9 mouse cellular contexts compared by ENCODE assay signal in the genomic region with DNA sequence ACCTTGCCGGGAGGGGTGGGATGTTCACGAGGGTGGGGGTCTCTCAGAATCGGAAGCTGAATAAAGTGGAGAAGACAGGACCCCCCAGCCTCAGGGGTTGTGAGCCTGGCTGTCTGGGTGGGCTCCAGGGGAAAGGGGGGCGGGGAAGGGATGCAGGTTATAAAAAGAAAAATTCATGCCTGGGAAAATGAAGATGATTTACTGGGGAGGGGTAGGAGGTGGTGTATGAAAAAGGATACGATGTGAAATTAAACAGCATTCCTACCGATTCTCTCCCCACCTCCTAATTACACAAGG. TPM values are rescaled to one million over a fixed set of nuclear protein-coding genes. Genes with fewer than 3 reads are reported as not detected.
A peak's percentile ranks its signal among the peaks of the same experiment; 100 is the strongest.
DNase-seq lines count a peak whose midpoint lies in the region; ATAC-seq lines count a peak whose summit lies in the region.
"Had no signal": no experiment of that assay in that cellular context is flagged by ENCODE, and none has a peak within 500 bp of the region (broad histone marks: within the 10 kb centered on the region; RNA-seq: fewer than 3 reads in every experiment).

No protein-coding gene starts in this region.

- H3K9ac ChIP-seq in heart, embryonic 14.5 days (ENCODE audit: low read length) = peak overlapping the region; percentile 77
- peak overlapping the region; percentile 87 for H3K9ac ChIP-seq in hindbrain, embryonic 14.5 days
- peak overlapping the region; percentile 91 for H3K9ac ChIP-seq in midbrain, embryonic 13.5 days (replicated peaks)

- no peak for DNase-seq in heart, adult 9 months (ENCODE audit: low spot score in 2 of 2)
- no peak for DNase-seq in embryonic facial prominence, embryonic 10.5 days (ENCODE audit: low spot score)
- DNase-seq in hindbrain, embryonic 14.5 days (ENCODE audit: low spot score) = no peak
- no peak for DNase-seq in urinary bladder, postnatal 25 days (ENCODE audit: low spot score)
- no peak for DNase-seq in c-Kit-positive CD71-positive TER-119-positive erythroid progenitor cells, embryonic 14.5 days (ENCODE audit: low spot score)

- H3K4me2 ChIP-seq in heart, embryonic 14.5 days (ENCODE audit: low read length) = peak overlapping the region; percentile 99
- peak overlapping the region; percentile 59 for H3K4me2 ChIP-seq in hindbrain, embryonic 14.5 days (replicated peaks)
- H3K4me2 ChIP-seq in midbrain, embryonic 13.5 days (replicated peaks) = peak overlapping the region; percentile 79

- WGBS in heart, embryonic 14.5 days = 6% methylated on average over 6 of the region's 6 CpGs
- 1% methylated on average over 6 of the region's 6 CpGs for WGBS in embryonic facial prominence, embryonic 10.5 days
- WGBS in hindbrain, embryonic 14.5 days = 1% methylated on average over 6 of the region's 6 CpGs
- 1% methylated on average over 6 of the region's 6 CpGs for WGBS in midbrain, embryonic 13.5 days

- no peaks in the 10 kb centered on the region for H3K9me3 ChIP-seq in heart, embryonic 14.5 days (ENCODE audit: control insufficient read depth, low read length)
- no peaks in the 10 kb centered on the region for H3K9me3 ChIP-seq in embryonic facial prominence, embryonic 10.5 days
- no peaks in the 10 kb centered on the region for H3K9me3 ChIP-seq in hindbrain, embryonic 14.5 days (ENCODE audit: control insufficient read depth, low read length)
- H3K9me3 ChIP-seq in midbrain, embryonic 13.5 days = no peaks in the 10 kb centered on the region

- H3K27me3 ChIP-seq in heart, embryonic 14.5 days (ENCODE audit: control insufficient read depth, insufficient read depth, low read length) = peaks cover 2% of the 10 kb centered on the region; the same call in 1 of the 2 replicates
- H3K27me3 ChIP-seq in embryonic facial prominence, embryonic 10.5 days (replicated peaks; ENCODE audit: low read depth, poor library complexity, severe bottlenecking) = peaks cover 29% of the 10 kb centered on the region
- H3K27me3 ChIP-seq in hindbrain, embryonic 14.5 days (ENCODE audit: control insufficient read depth, insufficient read depth, low read length) = no peaks in the 10 kb centered on the region
- no peaks in the 10 kb centered on the region; the same call in 1 of the 2 replicates for H3K27me3 ChIP-seq in midbrain, embryonic 13.5 days

- no peak overlapping the region for H3K27ac ChIP-seq in heart, embryonic 14.5 days (replicated peaks in 1 of 2; ENCODE audit: control insufficient read depth in 1 of 2, insufficient read depth in 1 of 2, low read depth in 2 of 2, low read length in 2 of 2)
- peak overlapping the region; percentile 83 for H3K27ac ChIP-seq in embryonic facial prominence, embryonic 10.5 days (replicated peaks)
- H3K27ac ChIP-seq in hindbrain, embryonic 14.5 days = peak overlapping the region; percentile 83
- peak overlapping the region; percentile 92 for H3K27ac ChIP-seq in midbrain, embryonic 13.5 days

- no peaks in the 10 kb centered on the region for H3K36me3 ChIP-seq in heart, embryonic 14.5 days (ENCODE audit: control insufficient read depth, insufficient read depth, low read length)
- no peaks in the 10 kb centered on the region for H3K36me3 ChIP-seq in embryonic facial prominence, embryonic 10.5 days (replicated peaks)
- no peaks in the 10 kb centered on the region for H3K36me3 ChIP-seq in hindbrain, embryonic 14.5 days (replicated peaks; ENCODE audit: control insufficient read depth, insufficient read depth)
- H3K36me3 ChIP-seq in midbrain, embryonic 13.5 days = no peaks in the 10 kb centered on the region
- H3K36me3 ChIP-seq: G1E had no signal

- H3K4me3 ChIP-seq in heart, embryonic 14.5 days (ENCODE audit: control insufficient read depth in 1 of 2, insufficient read depth in 1 of 2, low read depth in 1 of 2, low read length in 2 of 2) = peak overlapping the region; percentile 71 to 87
- peak overlapping the region; percentile 81 for H3K4me3 ChIP-seq in embryonic facial prominence, embryonic 10.5 days
- H3K4me3 ChIP-seq in hindbrain, embryonic 14.5 days (replicated peaks; ENCODE audit: low read length) = peak overlapping the region; percentile 55
- peak overlapping the region; percentile 84 for H3K4me3 ChIP-seq in midbrain, embryonic 13.5 days (replicated peaks)

- ATAC-seq in heart, embryonic 14.5 days (ENCODE audit: insufficient number of reproducible peaks, insufficient read depth, low FRiP score, low read depth) = no peak; the same call in 1 of the 2 replicates
- ATAC-seq in hindbrain, embryonic 14.5 days (ENCODE audit: low FRiP score) = no peak; the same call in 1 of the 2 replicates
- ATAC-seq in midbrain, embryonic 13.5 days = peak; percentile 35
- ATAC-seq in megakaryocyte progenitor cell, adult 5-6 weeks (replicated peaks; ENCODE audit: poor library complexity) = no peak

- H3K4me1 ChIP-seq in heart, embryonic 14.5 days (ENCODE audit: control insufficient read depth in 2 of 2, insufficient read depth in 2 of 2, low read length in 2 of 2) = 0 out of 4 replicates have a peak, but pooled peaks cover 0 to 3% of the 10 kb centered on the region in 2 experiments
- H3K4me1 ChIP-seq in embryonic facial prominence, embryonic 10.5 days = peaks cover 12% of the 10 kb centered on the region; the same call in 1 of the 2 replicates
- peaks cover 13% of the 10 kb centered on the region for H3K4me1 ChIP-seq in hindbrain, embryonic 14.5 days (replicated peaks; ENCODE audit: control insufficient read depth, insufficient read depth, low read length)
- peaks cover 18% of the 10 kb centered on the region for H3K4me1 ChIP-seq in midbrain, embryonic 13.5 days (replicated peaks)

RNA-seq across cellular contexts. Expression of gene Erc2, which starts 0.6 kb away (rescaled TPM):
- polyA plus RNA-seq in heart, embryonic 14.5 days (2014; fragmentation: Nextera tagmentation; extraction: Ambion mirVana) = 2.7 and 3.2 TPM in 2 replicates
- 6.2 and 7.2 TPM in 2 replicates for polyA plus RNA-seq in embryonic facial prominence, embryonic 10.5 days (2016; fragmentation: Nextera tagmentation; extraction: Ambion mirVana)
- 74.8 and 83.8 TPM in 2 replicates for polyA plus RNA-seq in hindbrain, embryonic 14.5 days (2014; fragmentation: Nextera tagmentation; extraction: Ambion mirVana)
- 75.0 and 79.0 TPM in 2 replicates for polyA plus RNA-seq in midbrain, embryonic 13.5 days (2015; fragmentation: Nextera tagmentation; extraction: Ambion mirVana)
- total RNA-seq in megakaryocyte progenitor cell, adult 5-6 weeks (2015) = 0.22 TPM in 1 of 2 replicates, not detected in the other
- total RNA-seq in megakaryocyte progenitor cell, adult 5-6 weeks (2017) = not detected in 2 replicates
- polyA plus RNA-seq: G1E had no signal

Comparison
In these comparisons a context has a peak if more than half of its experiments do, and no peak if none do; other contexts are left out.
1. H3K27ac ChIP-seq: peak in embryonic facial prominence, embryonic 10.5 days (single experiment), hindbrain, embryonic 14.5 days (single experiment) and midbrain, embryonic 13.5 days (single experiment); none in heart, embryonic 14.5 days (0 of 2).
2. Peak in every context shown above with its lines, with median percentiles within 50 percentile points of each other: H3K4me2 ChIP-seq, H3K4me3 ChIP-seq and H3K9ac ChIP-seq.